Mouse (Mus musculus): ENCODE data around the gene Phf21a.

GRCm38 (mm10) chr2:92291526-92291925, 198.6 kb downstream of the Phf21a start:
- TF ChIP-seq CTCF (IDR thresholded peaks at IDR 0.05; ENCODE audit: low read depth) (no peak), EP300 (optimal IDR thresholded peaks at IDR 0.05) (no peak)

All from stomach, postnatal 0 days (tissue).